Mouse (Mus musculus): ENCODE data around the gene Rpl37a.

Rpl37a gene

GRCm38 (mm10) chr1:72710753-72711653 lies at the start of gene Rpl37a:
Gene Rpl37a (plus strand): TSS chr1:72711290.
- peak; percentile 87 for DNase-seq (ENCODE audit: low spot score)

GRCm38 (mm10) chr1:72673070-72673469 lies 38.0 kb upstream of the Rpl37a start:
- DNase-seq (ENCODE audit: low spot score) = no peak

GRCm38 (mm10) chr1:72696256-72696655 lies 14.8 kb upstream of the Rpl37a start:
- no peak for DNase-seq (ENCODE audit: low spot score)

- no peak for DNase-seq (ENCODE audit: low spot score)
These were observed 12.4 kb upstream of the Rpl37a start for GRCm38 (mm10) chr1:72698651-72699050.

- DNase-seq (ENCODE audit: low spot score) = no peak
These were observed 10.6 kb upstream of the Rpl37a start, which contains the start of gene Ankar for GRCm38 (mm10) chr1:72700479-72700878. Gene Ankar (minus strand): TSS chr1:72700579.

DNA sequence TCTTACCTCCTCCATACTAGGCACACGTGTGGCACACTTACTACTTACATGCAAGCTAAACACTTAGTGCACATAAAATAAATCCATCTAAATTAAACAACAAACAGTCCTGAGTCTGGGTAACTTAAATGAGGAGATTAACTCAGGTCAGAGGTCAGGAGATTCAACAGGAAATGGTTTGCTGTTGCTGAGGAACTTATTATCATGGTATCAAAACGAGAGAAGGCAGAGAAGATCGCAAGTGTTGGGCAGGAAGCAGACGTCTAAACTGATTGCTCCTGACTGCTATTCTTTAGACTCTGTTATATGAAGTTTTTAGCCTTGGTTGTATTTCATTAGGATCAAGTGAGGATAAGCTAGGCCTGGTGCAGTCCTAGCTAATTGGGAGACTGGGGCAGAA lies 3.6 kb upstream of the Rpl37a start:
- DNase-seq (ENCODE audit: low spot score) = no peak

GRCm38 (mm10) chr1:72711684-72712083 lies 594 bp downstream of the Rpl37a start:
- DNase-seq (ENCODE audit: low spot score) = no peak

GRCm38 (mm10) chr1:72714547-72714946 lies 3.5 kb downstream of the Rpl37a start:
- DNase-seq (ENCODE audit: low spot score) = no peak

DNA sequence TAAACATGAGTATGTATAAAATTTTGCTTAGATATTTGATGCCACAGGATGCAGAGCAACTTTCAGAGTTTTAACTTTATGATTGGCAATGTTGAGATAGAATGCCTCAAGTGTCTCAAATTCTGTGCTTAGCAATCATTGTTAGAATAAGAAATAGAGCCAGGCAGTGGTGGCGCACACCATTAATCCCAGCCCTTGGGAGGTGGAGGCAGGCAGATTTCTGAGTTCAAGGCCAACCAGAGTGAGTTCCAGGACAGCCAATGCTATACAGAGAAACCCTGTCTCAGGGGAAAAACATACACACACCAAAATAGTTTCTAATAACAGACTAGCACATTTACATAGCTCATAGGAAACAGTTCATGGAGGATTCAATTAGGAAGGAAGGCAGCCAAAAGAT lies 4.0 kb downstream of the Rpl37a start:
- no peak for DNase-seq (ENCODE audit: low spot score)

DNA sequence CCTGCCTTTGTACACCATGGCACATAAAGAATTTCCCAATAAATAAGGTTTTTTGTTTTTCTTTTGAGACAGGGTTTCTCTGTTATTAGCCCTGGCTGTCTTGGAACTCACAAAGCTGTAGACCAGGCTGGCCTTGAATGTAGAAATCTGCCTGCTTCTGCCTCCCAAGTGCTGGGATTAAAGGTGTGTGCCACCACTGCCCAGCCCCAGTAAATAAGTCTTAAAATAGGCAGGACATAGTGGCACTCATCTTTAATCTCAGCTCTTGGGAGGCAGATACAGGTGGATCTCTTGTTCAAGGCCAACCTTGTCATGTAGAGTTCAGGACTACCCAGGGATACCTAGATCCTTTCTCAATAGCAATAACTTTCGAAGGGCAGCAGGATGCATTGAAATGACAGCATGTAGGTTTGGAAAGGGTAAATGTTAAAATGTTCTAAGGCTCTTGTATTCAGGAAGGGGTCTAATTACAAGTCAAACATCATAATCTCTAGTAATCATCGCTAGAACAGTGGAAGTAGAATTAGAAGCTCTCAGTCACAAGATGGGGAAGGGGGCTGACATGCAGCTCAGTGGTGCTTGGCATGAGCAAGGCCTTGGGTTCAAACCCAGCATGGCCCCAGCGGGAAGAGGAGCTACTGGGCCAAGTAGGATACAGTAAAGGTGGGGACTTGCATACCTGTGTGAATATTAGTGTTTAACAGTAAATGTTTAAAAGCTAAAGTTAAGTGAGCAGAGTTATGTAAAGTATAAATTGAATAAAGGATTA lies 4.7 kb downstream of the Rpl37a start:
- DNase-seq (ENCODE audit: low spot score) = no peak

GRCm38 (mm10) chr1:72716421-72716820 lies 5.3 kb downstream of the Rpl37a start:
- no peak for DNase-seq (ENCODE audit: low spot score)

DNA sequence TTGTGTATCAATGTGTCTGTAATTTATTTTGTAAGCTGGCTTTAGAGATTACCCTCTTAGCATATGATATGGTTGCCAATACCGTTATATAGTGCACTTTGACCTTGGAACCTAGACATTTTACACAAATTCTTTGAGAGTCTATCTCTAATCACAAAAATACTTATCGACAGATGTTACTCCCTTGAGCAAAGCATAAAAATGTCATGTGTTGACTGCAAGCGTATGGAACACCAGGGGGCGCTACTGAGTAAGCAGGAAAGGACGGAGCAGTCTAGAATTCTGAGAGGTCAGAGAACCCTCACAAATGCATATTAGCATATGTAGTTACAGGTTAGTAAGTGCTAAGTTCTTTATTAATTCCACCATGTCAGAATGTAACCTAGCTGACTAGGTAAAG lies 5.8 kb downstream of the Rpl37a start:
- peak; percentile 46 for DNase-seq (ENCODE audit: low spot score)

DNA sequence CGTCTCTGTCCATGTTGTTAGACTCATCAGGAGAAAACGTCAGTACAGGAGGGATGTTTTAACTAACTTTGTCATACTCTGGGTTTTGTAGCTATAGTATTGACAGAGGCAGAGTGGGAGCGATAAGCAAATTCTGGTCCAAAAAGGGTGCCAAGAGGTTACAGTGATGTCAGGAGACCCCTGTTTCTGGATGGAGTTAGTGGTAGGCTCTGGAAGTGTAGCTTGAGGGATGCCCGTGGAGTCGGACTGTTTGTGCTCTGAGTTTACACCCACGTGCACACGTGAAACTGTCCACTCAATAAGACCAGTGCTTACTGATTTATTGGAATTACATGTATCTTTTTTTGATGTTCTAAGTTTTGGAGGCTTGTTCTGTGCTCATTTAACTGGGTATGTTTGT lies 6.5 kb downstream of the Rpl37a start:
- no peak for DNase-seq (ENCODE audit: low spot score)

DNA sequence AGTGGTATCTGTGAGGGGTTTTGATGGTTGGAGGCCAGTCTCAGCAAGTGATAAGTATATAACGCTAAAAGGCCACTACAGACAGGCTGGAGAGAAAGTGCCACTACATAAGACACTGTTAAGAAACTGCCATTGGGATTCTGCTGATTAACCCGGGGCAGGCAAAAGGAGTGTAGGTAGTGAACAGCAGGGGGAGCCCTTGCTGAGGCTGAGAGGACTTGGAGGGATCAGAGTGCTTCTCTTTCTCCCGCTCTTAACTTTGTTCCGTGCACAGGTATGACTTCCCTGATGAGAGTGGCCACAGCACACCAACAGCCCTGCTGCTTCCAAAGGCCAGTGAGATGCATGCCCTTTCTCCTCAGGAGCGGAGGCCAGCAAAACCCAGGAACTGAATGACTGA lies 7.8 kb downstream of the Rpl37a start:
- peak; percentile 21 for DNase-seq (ENCODE audit: low spot score)

GRCm38 (mm10) chr1:72720115-72720725 lies 9.1 kb downstream of the Rpl37a start:
- DNase-seq (ENCODE audit: low spot score) = no peak

DNA sequence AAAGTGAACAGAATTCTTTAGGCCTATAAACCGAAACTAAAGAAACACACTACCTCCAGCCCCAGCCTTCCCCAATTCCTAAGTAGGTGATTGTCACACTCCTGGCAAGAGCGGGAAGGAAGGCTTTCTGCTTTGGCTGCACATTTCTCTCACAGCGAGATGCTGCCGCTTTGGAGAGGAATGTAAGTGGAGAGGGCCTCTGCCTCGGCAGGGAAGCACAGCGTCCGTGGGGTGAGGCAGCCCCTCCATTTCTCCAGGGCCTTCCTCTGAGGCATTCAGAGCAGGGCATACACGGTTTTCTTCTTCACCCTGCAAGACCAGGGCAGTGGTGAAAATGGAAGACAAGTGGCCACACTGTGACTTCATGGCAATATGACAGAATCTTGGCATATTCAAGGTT lies 11.6 kb downstream of the Rpl37a start:
- DNase-seq (ENCODE audit: low spot score) = no peak

DNA sequence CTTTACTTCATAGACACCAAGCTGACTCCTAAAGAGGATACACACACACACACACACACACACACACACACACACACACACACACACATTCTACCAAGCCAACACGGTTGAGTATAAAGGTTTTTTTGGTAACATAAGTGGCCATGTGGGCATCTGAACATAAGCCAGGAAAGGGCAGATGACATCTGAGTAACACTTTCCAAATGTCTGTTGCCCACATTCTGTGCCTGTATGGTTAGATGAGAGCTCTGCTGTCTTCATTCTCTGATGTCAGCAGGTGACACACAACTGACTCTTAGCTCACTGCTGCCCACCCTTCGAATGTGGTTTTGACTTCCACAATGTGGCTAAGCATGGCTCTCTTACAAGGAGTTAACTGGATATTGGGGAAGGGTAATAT lies 13.3 kb downstream of the Rpl37a start:
- DNase-seq (ENCODE audit: low spot score) = no peak

- no peak for DNase-seq (ENCODE audit: low spot score)
These were observed 14.9 kb downstream of the Rpl37a start for GRCm38 (mm10) chr1:72725941-72726340.

GRCm38 (mm10) chr1:72728781-72729180 lies 17.7 kb downstream of the Rpl37a start:
- DNase-seq (ENCODE audit: low spot score) = no peak

GRCm38 (mm10) chr1:72730126-72730525 lies 19.0 kb downstream of the Rpl37a start:
- DNase-seq (ENCODE audit: low spot score) = no peak

GRCm38 (mm10) chr1:72733191-72733691 lies 22.2 kb downstream of the Rpl37a start:
- DNase-seq (ENCODE audit: low spot score) = no peak

- no peak for DNase-seq (ENCODE audit: low spot score)
These were observed 25.5 kb downstream of the Rpl37a start for GRCm38 (mm10) chr1:72736397-72737125.

Data from spleen, adult 12 weeks (tissue).